Mouse (Mus musculus) hindbrain, postnatal 0 days (tissue): Measurements from ENCODE around the gene Znrd1as. TPM values are rescaled to one million over a fixed set of nuclear protein-coding genes. Genes with fewer than 3 reads are reported as not detected.
"Not testable (repeated sequence)": the region's sequence is repeated elsewhere in the genome, so short reads cannot be mapped to it uniquely, and the experiment has no call there.

ENCODE experiments used
- ATAC-seq: fragments of 200-750 bp; cut with Nextera tagmentation; 2 replicates; pipeline ENCODE4 v1.8.0; 2017; ENCODE audit warnings: mild to moderate bottlenecking, moderate TSS enrichment, moderate library complexity
- DNase-seq: peaks from one replicate; pipeline ENCODE4 v3.0.0-alpha.2; 2015; ENCODE audit warnings: low spot score
- H3K27ac ChIP-seq: fragments of 300-500 bp; sonication (generic); 2 replicates; pipeline ENCODE4 v1.5.1; 2014; ENCODE audit warnings: mild to moderate bottlenecking
- H3K27me3 ChIP-seq: fragments of 300-500 bp; sonication (generic); 2 replicates; pipeline ENCODE4 v1.6.1; 2014; ENCODE audit warnings: low read length, mixed read lengths; ENCODE audit not compliant: insufficient read depth
- H3K36me3 ChIP-seq: fragments of 300-500 bp; sonication (generic); 2 replicates; pipeline ENCODE4 v1.6.1; 2014; ENCODE audit warnings: low read length, mixed read lengths; ENCODE audit not compliant: insufficient read depth
- H3K4me1 ChIP-seq: fragments of 300-500 bp; sonication (generic); 2 replicates; pipeline ENCODE4 v1.6.1; 2014; ENCODE audit warnings: antibody characterized with exemption, low read length, mixed read lengths; ENCODE audit not compliant: insufficient read depth
- H3K4me2 ChIP-seq: fragments of 300-500 bp; sonication (generic); 2 replicates; pipeline ENCODE4 v1.6.1; 2014; ENCODE audit warnings: low read depth, mild to moderate bottlenecking, low read length, moderate library complexity, mixed read lengths
- H3K4me3 ChIP-seq: fragments of 300-500 bp; sonication (generic); 2 replicates; pipeline ENCODE4 v1.5.1; 2014; ENCODE audit warnings: low read length
- H3K9ac ChIP-seq: fragments of 300-500 bp; sonication (generic); replicated peaks from 2 replicates; pipeline ENCODE4 v1.6.1; 2014; ENCODE audit warnings: mild to moderate bottlenecking, low read length, moderate library complexity, mixed read lengths
- H3K9me3 ChIP-seq: fragments of 300-500 bp; sonication (generic); 2 replicates; pipeline ENCODE4 v1.6.1; 2016; ENCODE audit warnings: low read length, mixed read lengths
- CTCF ChIP-seq: IDR thresholded peaks from 2 replicates; pipeline ENCODE4 v1.5.1; 2016; ENCODE audit warnings: antibody characterized with exemption, control low read depth, low read depth
- WGBS: fragments of 180-500 bp; shearing (Covaris S2); extraction: QIAGEN DNeasy Blood & Tissue Kit; methylation state at CpG from one replicate; pipeline ENCODE4 v1.1.7; 2014; 5-methylcytosine and 5-hydroxymethylcytosine counted together
- polyA plus RNA-seq: library from polyadenylated mRNA; unstranded; fragments of >200 nt; fragmentation: Nextera tagmentation; extraction: Ambion mirVana; gene quantifications from 2 replicates; pipeline ENCODE4 v1.2.1, GENCODE M21; 2015
- total RNA-seq: library from RNA; depleted of rRNA; stranded (reverse); fragments of >200 nt; gene quantifications from 2 replicates; pipeline ENCODE4 v1.2.3, GENCODE M21; 2014

The Znrd1as gene
- total and polyA plus RNA-seq, 2 experiments from 2014 or later, result 3.2 to 3.4 TPM

GRCm38 (mm10) chr17:36982253-36983155 is 24.1 kb downstream of the Znrd1as start:
- H3K36me3 ChIP-seq, result no peaks in the 10 kb centered on the region
- H3K4me1 ChIP-seq, result 0 out of 2 replicates have a peak, but pooled peaks cover 4% of the 10 kb centered on the region
- H3K27me3 ChIP-seq, result no peaks in the 10 kb centered on the region
- DNase-seq, result no peak
- no peak overlapping the region for H3K27ac ChIP-seq
- no peak overlapping the region for H3K9ac ChIP-seq
- 56% methylated on average over 5 of the region's 5 CpGs for WGBS
- H3K4me2 ChIP-seq, result no peak overlapping the region
- no peak for ATAC-seq
- H3K4me3 ChIP-seq, result no peak overlapping the region
- TF ChIP-seq CTCF, result no peak
- no peaks in the 10 kb centered on the region for H3K9me3 ChIP-seq

GRCm38 (mm10) chr17:36988475-36988874 is 30.1 kb downstream of the Znrd1as start:
- no peaks in the 10 kb centered on the region for H3K9me3 ChIP-seq
- no peak overlapping the region for H3K27ac ChIP-seq
- 12% methylated on average over 24 of the region's 24 CpGs for WGBS
- peak; percentile 22 for DNase-seq
- H3K27me3 ChIP-seq, result no peaks in the 10 kb centered on the region; the same call in 1 of the 2 replicates
- peak; percentile 78 for ATAC-seq
- H3K9ac ChIP-seq, result no peak overlapping the region
- H3K36me3 ChIP-seq, result no peaks in the 10 kb centered on the region
- H3K4me1 ChIP-seq, result no peaks in the 10 kb centered on the region
- TF ChIP-seq CTCF, result no peak
- peak overlapping the region; percentile 38 for H3K4me2 ChIP-seq
- H3K4me3 ChIP-seq, result peak overlapping the region; percentile 8

GRCm38 (mm10) chr17:36989437-36989836 is 31.0 kb downstream of the Znrd1as start, which contains the start of gene H2-M5:
Gene H2-M5 (minus strand): TSS chr17:36989537.
- DNase-seq (no peak), ATAC-seq (no peak)
- Histone ChIP-seq H3K9me3 (no peaks in the 10 kb centered on the region), H3K4me3 (peak within 1 kb of the TSS; percentile 8), H3K36me3 (no peaks in the 10 kb centered on the region), H3K9ac (no peak within 1 kb of the TSS), H3K27me3 (no peaks in the 10 kb centered on the region; the same call in 1 of the 2 replicates), H3K4me2 (peak within 1 kb of the TSS; percentile 38), H3K4me1 (no peaks in the 10 kb centered on the region), H3K27ac (no peak within 1 kb of the TSS)
- 34% methylated on average over 5 of the region's 5 CpGs for WGBS
- no peak for TF ChIP-seq CTCF

- DNase-seq, ATAC-seq, H3K4me3 ChIP-seq, H3K4me1 ChIP-seq, H3K9ac ChIP-seq, H3K9me3 ChIP-seq, H3K4me2 ChIP-seq, H3K27ac ChIP-seq, H3K27me3 ChIP-seq, H3K36me3 ChIP-seq: not testable (repeated sequence)
- 95% methylated on average over 6 of the region's 6 CpGs for WGBS
Observed at GRCm38 (mm10) chr17:36990630-36991029, 32.2 kb downstream of the Znrd1as start.

- Histone ChIP-seq H3K4me1 (no peaks in the 10 kb centered on the region), H3K36me3 (no peaks in the 10 kb centered on the region), H3K9ac (no peak overlapping the region), H3K27ac (no peak overlapping the region), H3K4me3 (no peak overlapping the region), H3K9me3 (no peaks in the 10 kb centered on the region), H3K27me3 (no peaks in the 10 kb centered on the region; the same call in 1 of the 2 replicates), H3K4me2 (no peak overlapping the region)
- DNase-seq, result no peak
- no peak for TF ChIP-seq CTCF
- no peak for ATAC-seq
- WGBS, result 74% methylated on average over 3 of the region's 3 CpGs
Observed at GRCm38 (mm10) chr17:36992336-36993104, 34.1 kb downstream of the Znrd1as start.

GRCm38 (mm10) chr17:36993770-36994325 is 35.5 kb downstream of the Znrd1as start:
- Histone ChIP-seq H3K9me3 (no peaks in the 10 kb centered on the region), H3K9ac (no peak overlapping the region), H3K27ac (no peak overlapping the region), H3K36me3 (no peaks in the 10 kb centered on the region), H3K4me1 (no peaks in the 10 kb centered on the region), H3K4me2 (no peak overlapping the region), H3K27me3 (no peaks in the 10 kb centered on the region; the same call in 1 of the 2 replicates), H3K4me3 (no peak overlapping the region)
- DNase-seq (no peak), ATAC-seq (no peak)
- WGBS, result 95% methylated on average over 4 of the region's 4 CpGs
- no peak for TF ChIP-seq CTCF
